Mouse (Mus musculus): ENCODE data around the gene Lurap1l.

Lurap1l gene

GRCm38 (mm10) chr4:80910481-80910870 lies at the start of gene Lurap1l:
Gene Lurap1l, plus strand, starts transcription at chr4:80910646.
- no peak for DNase-seq (ENCODE audit: low read depth in 1 of 2, low spot score in 2 of 2)

- no peak for DNase-seq (ENCODE audit: low read depth in 1 of 2, low spot score in 2 of 2)
Measured at GRCm38 (mm10) chr4:80862962-80863361, 47.5 kb upstream of the Lurap1l start.

GRCm38 (mm10) chr4:80863906-80864305 lies 46.5 kb upstream of the Lurap1l start:
- no peak for DNase-seq (ENCODE audit: low read depth in 1 of 2, low spot score in 2 of 2)

- DNase-seq (ENCODE audit: low read depth in 1 of 2, low spot score in 2 of 2): no peak
Measured at GRCm38 (mm10) chr4:80864511-80864922, 45.9 kb upstream of the Lurap1l start.

GRCm38 (mm10) chr4:80866065-80866464 lies 44.4 kb upstream of the Lurap1l start:
- DNase-seq (ENCODE audit: low read depth in 1 of 2, low spot score in 2 of 2): no peak

- no peak for DNase-seq (ENCODE audit: low read depth in 1 of 2, low spot score in 2 of 2)
Measured at GRCm38 (mm10) chr4:80869598-80869997, 40.8 kb upstream of the Lurap1l start.

- no peak for DNase-seq (ENCODE audit: low read depth in 1 of 2, low spot score in 2 of 2)
Measured at GRCm38 (mm10) chr4:80872847-80873644, 37.4 kb upstream of the Lurap1l start.

- DNase-seq (ENCODE audit: low read depth in 1 of 2, low spot score in 2 of 2): no peak
Measured at GRCm38 (mm10) chr4:80874121-80874859, 36.2 kb upstream of the Lurap1l start.

GRCm38 (mm10) chr4:80875055-80875454 lies 35.4 kb upstream of the Lurap1l start:
- DNase-seq (ENCODE audit: low read depth in 1 of 2, low spot score in 2 of 2): no peak

- no peak for DNase-seq (ENCODE audit: low read depth in 1 of 2, low spot score in 2 of 2)
Measured at GRCm38 (mm10) chr4:80881996-80882599, 28.3 kb upstream of the Lurap1l start.

- DNase-seq (ENCODE audit: low read depth in 1 of 2, low spot score in 2 of 2): no peak
Measured at GRCm38 (mm10) chr4:80886631-80887030, 23.8 kb upstream of the Lurap1l start.

GRCm38 (mm10) chr4:80891004-80891403 lies 19.4 kb upstream of the Lurap1l start:
- DNase-seq (ENCODE audit: low read depth in 1 of 2, low spot score in 2 of 2): no peak

- DNase-seq (ENCODE audit: low read depth in 1 of 2, low spot score in 2 of 2): no peak
Measured at GRCm38 (mm10) chr4:80895278-80895894, 15.1 kb upstream of the Lurap1l start.

GRCm38 (mm10) chr4:80906726-80907125 lies 3.7 kb upstream of the Lurap1l start:
- no peak for DNase-seq (ENCODE audit: low read depth in 1 of 2, low spot score in 2 of 2)

GRCm38 (mm10) chr4:80907973-80908372 lies 2.5 kb upstream of the Lurap1l start:
- DNase-seq (ENCODE audit: low read depth in 1 of 2, low spot score in 2 of 2): no peak

- DNase-seq (ENCODE audit: low read depth in 1 of 2, low spot score in 2 of 2): no peak
Measured at GRCm38 (mm10) chr4:80908902-80909301, 1.5 kb upstream of the Lurap1l start.

- DNase-seq (ENCODE audit: low read depth in 1 of 2, low spot score in 2 of 2): no peak
Measured at GRCm38 (mm10) chr4:80910871-80911701, 640 bp downstream of the Lurap1l start.

- DNase-seq (ENCODE audit: low read depth in 1 of 2, low spot score in 2 of 2): no peak
Measured at GRCm38 (mm10) chr4:80911706-80912540, 1.5 kb downstream of the Lurap1l start.

GRCm38 (mm10) chr4:80915211-80915610 lies 4.8 kb downstream of the Lurap1l start:
- no peak for DNase-seq (ENCODE audit: low read depth in 1 of 2, low spot score in 2 of 2)

- DNase-seq (ENCODE audit: low read depth in 1 of 2, low spot score in 2 of 2): no peak
Measured at GRCm38 (mm10) chr4:80916695-80917094, 6.2 kb downstream of the Lurap1l start.
